Mouse (Mus musculus) hindbrain, embryonic 11.5 days (tissue): ENCODE measurements around the gene Cav1. TPM values are rescaled to one million over a fixed set of nuclear protein-coding genes. Genes with fewer than 3 reads are reported as not detected.

ENCODE experiments used
- ATAC-seq: fragments of 200-750 bp; cut with Nextera tagmentation; 2 replicates; pipeline ENCODE4 v1.8.0; 2017; ENCODE audit warnings: mild to moderate bottlenecking, moderate TSS enrichment, moderate library complexity; ENCODE audit not compliant: low FRiP score
- DNase-seq: peaks from one replicate; pipeline ENCODE4 v3.0.0-alpha.2; 2015; ENCODE audit warnings: low spot score
- H3K27ac ChIP-seq: fragments of 300-500 bp; sonication (generic); 2 replicates; pipeline ENCODE4 v1.5.1; 2014; ENCODE audit warnings: mild to moderate bottlenecking, low read depth, low read length
- H3K27me3 ChIP-seq: fragments of 300-500 bp; sonication (generic); 2 replicates; pipeline ENCODE4 v1.6.1; 2014; ENCODE audit warnings: mild to moderate bottlenecking, low read length, moderate library complexity, mixed read lengths; ENCODE audit not compliant: control insufficient read depth, insufficient read depth
- H3K36me3 ChIP-seq: fragments of 300-500 bp; sonication (generic); 2 replicates; pipeline ENCODE4 v1.6.1; 2014; ENCODE audit warnings: mild to moderate bottlenecking, low read length, moderate library complexity, mixed read lengths; ENCODE audit not compliant: control insufficient read depth, insufficient read depth
- H3K4me1 ChIP-seq: fragments of 300-500 bp; sonication (generic); replicated peaks from 2 replicates; pipeline ENCODE4 v1.6.1; 2014; ENCODE audit warnings: low read length, mixed read lengths; ENCODE audit not compliant: control insufficient read depth, insufficient read depth
- H3K4me2 ChIP-seq: fragments of 300-500 bp; sonication (generic); replicated peaks from 2 replicates; pipeline ENCODE4 v1.6.1; 2014; ENCODE audit warnings: mild to moderate bottlenecking, low read depth, low read length
- H3K4me3 ChIP-seq: fragments of 300-500 bp; sonication (generic); 2 replicates; pipeline ENCODE4 v1.5.1; 2014; ENCODE audit warnings: low read depth, low read length
- H3K9ac ChIP-seq: fragments of 300-500 bp; sonication (generic); 2 replicates; pipeline ENCODE4 v1.6.1; 2014; ENCODE audit warnings: low read depth, low read length
- H3K9me3 ChIP-seq: fragments of 300-500 bp; sonication (generic); 2 replicates; pipeline ENCODE4 v1.6.1; 2016; ENCODE audit warnings: low read length; ENCODE audit not compliant: control insufficient read depth
- WGBS: fragments of 180-500 bp; shearing (Covaris S2); extraction: QIAGEN DNeasy Blood & Tissue Kit; methylation state at CpG from one replicate; pipeline ENCODE4 v1.1.7; 2014; 5-methylcytosine and 5-hydroxymethylcytosine counted together
- polyA plus RNA-seq: library from polyadenylated mRNA; unstranded; fragments of >200 nt; fragmentation: Nextera tagmentation; extraction: Ambion mirVana; gene quantifications from 2 replicates; pipeline ENCODE4 v1.2.1, GENCODE M21; 2014

Cav1 gene
- 11.6 and 15.4 TPM in 2 replicates for polyA plus RNA-seq

- Histone ChIP-seq H3K9me3 (no peaks in the 10 kb centered on the region), H3K9ac (peak within 1 kb of the TSS; percentile 41; the same call in 1 of the 2 replicates), H3K36me3 (no peaks in the 10 kb centered on the region), H3K27me3 (peaks cover 12% of the 10 kb centered on the region), H3K4me1 (0 out of 2 replicates have a peak, but pooled peaks cover 5% of the 10 kb centered on the region), H3K4me3 (peak within 1 kb of the TSS; percentile 39), H3K27ac (no peak within 1 kb of the TSS), H3K4me2 (peak within 1 kb of the TSS; percentile 85)
- DNase-seq (peak; percentile 68), ATAC-seq (peak; percentile 80)
- under 1% methylated on average over 26 of the region's 26 CpGs for WGBS
Measured at GRCm38 (mm10) chr6:17305954-17306601, at the start of gene Cav1. TSS of gene Cav1 (plus strand) at chr6:17306335.

- H3K27ac ChIP-seq, result no peak overlapping the region
- ATAC-seq (no peak), DNase-seq (no peak)
- no peaks in the 10 kb centered on the region for H3K4me1 ChIP-seq
- WGBS, result 92% methylated on average over 1 of the region's 1 CpGs
- H3K4me2 ChIP-seq, result no peak overlapping the region
- H3K27me3 ChIP-seq, result no peaks in the 10 kb centered on the region
- H3K36me3 ChIP-seq, result no peaks in the 10 kb centered on the region
- no peaks in the 10 kb centered on the region for H3K9me3 ChIP-seq
- H3K4me3 ChIP-seq, result no peak overlapping the region
- no peak overlapping the region for H3K9ac ChIP-seq
Measured at GRCm38 (mm10) chr6:17258142-17258541, 48.0 kb upstream of the Cav1 start.

- Histone ChIP-seq H3K4me2 (no peak overlapping the region), H3K4me1 (no peaks in the 10 kb centered on the region), H3K9ac (no peak overlapping the region), H3K4me3 (no peak overlapping the region), H3K9me3 (no peaks in the 10 kb centered on the region), H3K27me3 (no peaks in the 10 kb centered on the region), H3K27ac (no peak overlapping the region), H3K36me3 (no peaks in the 10 kb centered on the region)
- WGBS, result 81% methylated on average over 1 of the region's 1 CpGs
- no peak for DNase-seq
- no peak for ATAC-seq
Measured at GRCm38 (mm10) chr6:17258911-17259310, 47.2 kb upstream of the Cav1 start.

GRCm38 (mm10) chr6:17262786-17263185, 43.3 kb upstream of the Cav1 start:
- Histone ChIP-seq H3K4me2 (no peak overlapping the region), H3K36me3 (no peaks in the 10 kb centered on the region), H3K4me1 (no peaks in the 10 kb centered on the region), H3K27ac (no peak overlapping the region), H3K9ac (no peak overlapping the region), H3K4me3 (no peak overlapping the region), H3K9me3 (no peaks in the 10 kb centered on the region), H3K27me3 (no peaks in the 10 kb centered on the region)
- ATAC-seq (no peak), DNase-seq (no peak)
- WGBS, result 69% methylated on average over 2 of the region's 2 CpGs

GRCm38 (mm10) chr6:17265043-17265442, 41.1 kb upstream of the Cav1 start:
- ATAC-seq (no peak), DNase-seq (no peak)
- H3K27ac ChIP-seq, result no peak overlapping the region
- H3K4me3 ChIP-seq, result no peak overlapping the region
- H3K36me3 ChIP-seq, result no peaks in the 10 kb centered on the region
- 74% methylated on average over 4 of the region's 4 CpGs for WGBS
- no peaks in the 10 kb centered on the region for H3K27me3 ChIP-seq
- no peak overlapping the region for H3K9ac ChIP-seq
- no peaks in the 10 kb centered on the region for H3K4me1 ChIP-seq
- no peak overlapping the region for H3K4me2 ChIP-seq
- no peaks in the 10 kb centered on the region for H3K9me3 ChIP-seq

- no peak overlapping the region for H3K4me2 ChIP-seq
- ATAC-seq, result no peak
- 81% methylated on average over 3 of the region's 3 CpGs for WGBS
- DNase-seq, result no peak
- no peaks in the 10 kb centered on the region for H3K9me3 ChIP-seq
- H3K27me3 ChIP-seq, result no peaks in the 10 kb centered on the region
- no peaks in the 10 kb centered on the region for H3K4me1 ChIP-seq
- no peak overlapping the region for H3K4me3 ChIP-seq
- H3K36me3 ChIP-seq, result no peaks in the 10 kb centered on the region
- H3K27ac ChIP-seq, result no peak overlapping the region
- no peak overlapping the region for H3K9ac ChIP-seq
Measured at GRCm38 (mm10) chr6:17266466-17266865, 39.7 kb upstream of the Cav1 start.

- H3K27ac ChIP-seq, result no peak overlapping the region
- no peak overlapping the region for H3K9ac ChIP-seq
- no peaks in the 10 kb centered on the region for H3K4me1 ChIP-seq
- 80% methylated on average over 3 of the region's 3 CpGs for WGBS
- H3K4me2 ChIP-seq, result no peak overlapping the region
- H3K27me3 ChIP-seq, result no peaks in the 10 kb centered on the region
- DNase-seq, result no peak
- ATAC-seq, result no peak
- no peak overlapping the region for H3K4me3 ChIP-seq
- H3K36me3 ChIP-seq, result no peaks in the 10 kb centered on the region
- H3K9me3 ChIP-seq, result no peaks in the 10 kb centered on the region
Measured at GRCm38 (mm10) chr6:17278366-17278765, 27.8 kb upstream of the Cav1 start.

GRCm38 (mm10) chr6:17280939-17281756, 25.0 kb upstream of the Cav1 start, which contains the start of gene Cav2:
TSS of gene Cav2 (plus strand) at chr6:17281185.
- DNase-seq, result peak; percentile 71
- H3K36me3 ChIP-seq, result no peaks in the 10 kb centered on the region
- no peaks in the 10 kb centered on the region for H3K4me1 ChIP-seq
- peak within 1 kb of the TSS; percentile 65 for H3K9ac ChIP-seq
- H3K27me3 ChIP-seq, result no peaks in the 10 kb centered on the region
- peak; percentile 91 for ATAC-seq
- H3K4me3 ChIP-seq, result peak within 1 kb of the TSS; percentile 47
- no peaks in the 10 kb centered on the region for H3K9me3 ChIP-seq
- peak within 1 kb of the TSS; percentile 93 for H3K4me2 ChIP-seq
- no peak within 1 kb of the TSS for H3K27ac ChIP-seq
- 3% methylated on average over 25 of the region's 40 CpGs for WGBS
